Mouse (Mus musculus) forebrain, embryonic 15.5 days (tissue): ENCODE results near the gene Rras. TPM values are rescaled to one million over a fixed set of nuclear protein-coding genes. Genes with fewer than 3 reads are reported as not detected.

Source experiments
- ATAC-seq: fragments of 200-750 bp; cut with Nextera tagmentation; replicated peaks from 2 replicates; pipeline ENCODE4 v1.8.0; 2017; ENCODE audit warnings: mild to moderate bottlenecking, moderate TSS enrichment, moderate library complexity
- H3K27ac ChIP-seq: fragments of 300-500 bp; sonication (generic); replicated peaks from 2 replicates; pipeline ENCODE4 v1.5.1; 2015; ENCODE audit warnings: mild to moderate bottlenecking, inconsistent platforms
- H3K27me3 ChIP-seq: fragments of 300-500 bp; sonication (generic); 2 replicates; pipeline ENCODE4 v1.6.1; 2015; ENCODE audit warnings: inconsistent platforms
- H3K36me3 ChIP-seq: fragments of 300-500 bp; sonication (generic); 2 replicates; pipeline ENCODE4 v1.6.1; 2015; ENCODE audit warnings: mild to moderate bottlenecking, inconsistent platforms
- H3K4me1 ChIP-seq: fragments of 300-500 bp; sonication (generic); 2 replicates; pipeline ENCODE4 v1.6.1; 2015; ENCODE audit warnings: inconsistent platforms
- H3K4me2 ChIP-seq: fragments of 300-500 bp; sonication (generic); replicated peaks from 2 replicates; pipeline ENCODE4 v1.6.1; 2015; ENCODE audit warnings: mild to moderate bottlenecking, inconsistent platforms
- H3K4me3 ChIP-seq: fragments of 300-500 bp; sonication (generic); 2 replicates; pipeline ENCODE4 v1.5.1; 2015; ENCODE audit warnings: mild to moderate bottlenecking, inconsistent platforms
- H3K9ac ChIP-seq: fragments of 300-500 bp; sonication (generic); replicated peaks from 2 replicates; pipeline ENCODE4 v1.6.1; 2015; ENCODE audit warnings: mild to moderate bottlenecking, inconsistent platforms
- H3K9me3 ChIP-seq: fragments of 300-500 bp; sonication (generic); 2 replicates; pipeline ENCODE4 v1.6.1; 2016; ENCODE audit warnings: inconsistent platforms
- WGBS: fragments of 180-500 bp; shearing (Covaris S2); methylation state at CpG from one replicate; pipeline ENCODE4 v1.1.7; 2015; ENCODE audit warnings: mixed read lengths; 5-methylcytosine and 5-hydroxymethylcytosine counted together
- polyA plus RNA-seq: library from polyadenylated mRNA; unstranded; fragments of >200 nt; fragmentation: Nextera tagmentation; extraction: Ambion mirVana; gene quantifications from 2 replicates; pipeline ENCODE4 v1.2.1, GENCODE M21; 2015

The Rras gene
- polyA plus RNA-seq, 1 experiment from 2014 or later = 11.5 TPM

- peaks cover 21% of the 10 kb centered on the region for H3K36me3 ChIP-seq
- WGBS = 1% methylated on average over 43 of the region's 45 CpGs
- peak; percentile 1 for ATAC-seq
Observed at GRCm38 (mm10) chr7:44985595-44986191, 32.1 kb upstream of the Rras start.

GRCm38 (mm10) chr7:44986192-44986878 lies 31.4 kb upstream of the Rras start, which contains the start of gene Prmt1:
Prmt1 (minus strand) TSS chr7:44986568.
- peaks cover 18% of the 10 kb centered on the region for H3K36me3 ChIP-seq
- peak within 1 kb of the TSS; percentile 65 for H3K4me3 ChIP-seq
- H3K4me1 ChIP-seq = peaks cover 35% of the 10 kb centered on the region
- peak; percentile 97 for ATAC-seq
- under 1% methylated on average over 42 of the region's 42 CpGs for WGBS
- peak within 1 kb of the TSS; percentile 97 for H3K9ac ChIP-seq
- no peaks in the 10 kb centered on the region for H3K9me3 ChIP-seq
- peak within 1 kb of the TSS; percentile 69 for H3K4me2 ChIP-seq
- peak within 1 kb of the TSS; percentile 95 for H3K27ac ChIP-seq
- H3K27me3 ChIP-seq = no peaks in the 10 kb centered on the region

More at GRCm38 (mm10) chr7:44985595-44986191, 32.1 kb upstream of the Rras start:
- H3K27me3 ChIP-seq = no peaks in the 10 kb centered on the region
- peaks cover 35% of the 10 kb centered on the region for H3K4me1 ChIP-seq
- peak overlapping the region; percentile 60 for H3K4me2 ChIP-seq
- peak overlapping the region; percentile 97 for H3K9ac ChIP-seq
- peak overlapping the region; percentile 93 for H3K27ac ChIP-seq
- peak overlapping the region; percentile 65 for H3K4me3 ChIP-seq
- H3K9me3 ChIP-seq = no peaks in the 10 kb centered on the region

DNA sequence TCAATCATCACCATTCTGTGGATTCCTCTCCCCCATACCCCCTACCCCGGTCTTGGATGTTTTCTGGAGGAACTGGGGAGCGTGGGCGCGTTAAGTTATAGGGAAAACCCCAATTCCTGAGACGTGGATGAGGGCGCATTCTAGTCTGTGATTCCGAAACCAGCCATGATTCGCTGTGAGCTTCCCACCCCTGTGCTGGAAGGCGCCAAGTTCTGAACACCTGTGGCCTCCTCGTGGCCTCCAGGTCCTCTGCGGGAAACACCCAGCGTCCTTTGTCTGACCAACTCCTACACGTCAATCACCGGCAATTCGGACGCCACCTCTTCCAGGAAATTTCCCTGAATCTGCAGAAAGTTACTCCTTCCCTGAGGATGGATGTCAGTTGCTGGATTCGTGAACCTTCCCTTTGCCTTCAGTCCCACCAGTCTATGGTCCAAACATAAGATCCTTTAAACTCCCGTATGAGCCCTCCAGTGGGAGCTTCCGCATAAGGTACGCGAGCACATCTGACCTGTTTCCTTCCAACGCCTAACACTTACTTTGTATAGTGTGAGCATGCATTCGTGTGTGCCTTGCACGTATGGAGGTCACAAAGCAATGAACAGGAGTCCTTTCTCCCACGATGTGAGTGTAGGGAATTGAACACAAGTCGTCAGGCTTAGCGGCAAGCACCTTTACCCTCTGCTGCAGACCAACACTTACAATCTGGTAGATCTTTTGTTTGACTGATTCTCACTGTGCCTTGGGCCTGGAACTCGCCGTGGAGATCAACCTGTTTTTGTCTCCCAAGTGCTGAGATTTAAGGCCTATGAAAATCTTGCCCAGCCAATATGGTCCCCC lies 30.7 kb upstream of the Rras start:
- peak; percentile 21 for ATAC-seq
- H3K9ac ChIP-seq = peak overlapping the region; percentile 67
- WGBS = under 1% methylated on average over 29 of the region's 29 CpGs
- H3K36me3 ChIP-seq = peaks cover 10% of the 10 kb centered on the region
- H3K4me1 ChIP-seq = peaks cover 35% of the 10 kb centered on the region
- H3K27me3 ChIP-seq = no peaks in the 10 kb centered on the region
- H3K4me3 ChIP-seq = peak overlapping the region; percentile 65
- H3K4me2 ChIP-seq = peak overlapping the region; percentile 69
- H3K9me3 ChIP-seq = no peaks in the 10 kb centered on the region
- peak overlapping the region; percentile 95 for H3K27ac ChIP-seq

DNA sequence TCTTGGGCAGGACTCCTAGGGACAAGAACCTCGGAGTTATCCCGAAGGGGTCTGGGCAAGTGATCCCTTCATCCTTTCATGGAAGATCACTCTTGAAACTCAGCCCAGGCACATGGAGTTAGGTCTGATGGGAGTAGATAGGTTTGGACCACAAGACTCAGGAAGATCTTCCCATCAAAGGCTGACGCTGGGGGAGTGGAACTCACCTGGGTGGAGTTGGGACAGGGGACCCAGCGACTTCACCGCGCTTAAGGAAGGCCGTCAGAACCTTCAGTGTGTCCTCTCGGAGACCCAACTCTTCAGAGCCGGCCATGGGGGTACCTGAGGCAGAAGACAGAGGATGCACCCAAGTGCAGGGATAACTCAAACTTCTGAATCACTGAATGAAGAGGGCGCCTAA lies 21.1 kb upstream of the Rras start:
- 11% methylated on average over 10 of the region's 10 CpGs for WGBS
- Histone ChIP-seq H3K27ac (0 out of 2 replicates have a peak overlapping the region, but pooled peaks have one; percentile 4), H3K9me3 (no peaks in the 10 kb centered on the region), H3K36me3 (peaks cover 15% of the 10 kb centered on the region), H3K4me2 (peak overlapping the region; percentile 76), H3K4me1 (peaks cover 26% of the 10 kb centered on the region), H3K4me3 (peak overlapping the region; percentile 63), H3K27me3 (no peaks in the 10 kb centered on the region), H3K9ac (peak overlapping the region; percentile 41)
- ATAC-seq = no peak

DNA sequence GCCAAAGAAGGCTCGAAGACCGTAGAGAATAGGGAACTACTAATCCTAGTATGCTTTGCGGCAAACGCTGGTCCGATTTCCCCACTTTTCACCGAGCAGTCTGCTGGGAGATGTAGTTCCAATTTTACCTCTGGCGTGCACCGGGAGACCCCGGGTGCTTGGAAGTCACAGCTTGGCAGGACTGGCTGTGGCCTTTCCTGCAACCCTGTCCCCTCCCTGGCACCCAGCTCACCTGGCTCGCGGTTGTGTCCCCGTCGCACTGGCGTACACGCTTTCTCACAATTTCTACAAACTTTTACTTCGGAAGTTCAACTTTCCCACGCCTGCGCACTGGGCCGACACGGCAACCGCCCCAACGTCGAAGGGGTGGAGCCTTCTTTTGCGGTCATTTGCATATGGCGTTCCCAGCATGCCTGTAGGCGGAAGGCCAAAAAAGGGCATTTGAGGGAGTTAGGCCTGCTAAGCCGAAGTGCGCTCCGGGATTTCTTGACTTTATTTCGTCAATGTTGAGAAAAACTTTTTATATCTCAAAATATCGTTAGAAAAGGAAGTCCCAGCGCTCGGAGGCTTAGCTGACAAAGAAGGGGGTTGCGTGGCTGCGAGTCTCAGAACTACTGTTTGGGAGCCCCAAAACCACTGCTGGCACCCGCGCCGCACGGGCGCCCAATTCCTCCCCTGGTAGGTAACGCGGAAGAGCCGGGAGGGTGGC lies 20.4 kb upstream of the Rras start, which contains the start of gene Irf3:
Irf3 (plus strand) TSS at position 418 of the 709 bp plus-strand sequence.
- no peaks in the 10 kb centered on the region for H3K9me3 ChIP-seq
- peak within 1 kb of the TSS; percentile 63 for H3K4me3 ChIP-seq
- peaks cover 23% of the 10 kb centered on the region for H3K36me3 ChIP-seq
- under 1% methylated on average over 43 of the region's 43 CpGs for WGBS
- peaks cover 26% of the 10 kb centered on the region for H3K4me1 ChIP-seq
- ATAC-seq = peak; percentile 91
- H3K4me2 ChIP-seq = peak within 1 kb of the TSS; percentile 76
- H3K27ac ChIP-seq = peak within 1 kb of the TSS; percentile 82
- peak within 1 kb of the TSS; percentile 66 for H3K9ac ChIP-seq
- H3K27me3 ChIP-seq = no peaks in the 10 kb centered on the region

- no peak; the same call in 1 of the 2 replicates for ATAC-seq
- Histone ChIP-seq H3K9me3 (no peaks in the 10 kb centered on the region), H3K27me3 (no peaks in the 10 kb centered on the region), H3K4me2 (peak overlapping the region; percentile 76), H3K9ac (peak overlapping the region; percentile 66), H3K4me3 (peak overlapping the region; percentile 63), H3K36me3 (peaks cover 29% of the 10 kb centered on the region), H3K4me1 (peaks cover 26% of the 10 kb centered on the region), H3K27ac (peak overlapping the region; percentile 82)
- WGBS = 4% methylated on average over 15 of the region's 15 CpGs
Observed at GRCm38 (mm10) chr7:44997940-44998428, 19.8 kb upstream of the Rras start.

GRCm38 (mm10) chr7:44998501-44998955 lies 19.2 kb upstream of the Rras start, which contains the start of gene Bcl2l12:
Bcl2l12 (minus strand) TSS chr7:44998712.
- peak within 1 kb of the TSS; percentile 66 for H3K9ac ChIP-seq
- no peaks in the 10 kb centered on the region for H3K27me3 ChIP-seq
- H3K4me3 ChIP-seq = peak within 1 kb of the TSS; percentile 63
- H3K4me2 ChIP-seq = peak within 1 kb of the TSS; percentile 76
- peak within 1 kb of the TSS; percentile 82 for H3K27ac ChIP-seq
- H3K36me3 ChIP-seq = peaks cover 34% of the 10 kb centered on the region
- WGBS = 3% methylated on average over 18 of the region's 18 CpGs
- ATAC-seq = no peak
- peaks cover 26% of the 10 kb centered on the region for H3K4me1 ChIP-seq
- no peaks in the 10 kb centered on the region for H3K9me3 ChIP-seq

- Histone ChIP-seq H3K9me3 (no peaks in the 10 kb centered on the region), H3K27me3 (no peaks in the 10 kb centered on the region), H3K4me2 (no peak overlapping the region), H3K9ac (no peak overlapping the region), H3K36me3 (peaks cover 44% of the 10 kb centered on the region), H3K4me3 (no peak overlapping the region), H3K27ac (no peak overlapping the region), H3K4me1 (peaks cover 26% of the 10 kb centered on the region)
- 88% methylated on average over 11 of the region's 11 CpGs for WGBS
- ATAC-seq = no peak
Observed at GRCm38 (mm10) chr7:44999753-45000152, 18.0 kb upstream of the Rras start.

DNA sequence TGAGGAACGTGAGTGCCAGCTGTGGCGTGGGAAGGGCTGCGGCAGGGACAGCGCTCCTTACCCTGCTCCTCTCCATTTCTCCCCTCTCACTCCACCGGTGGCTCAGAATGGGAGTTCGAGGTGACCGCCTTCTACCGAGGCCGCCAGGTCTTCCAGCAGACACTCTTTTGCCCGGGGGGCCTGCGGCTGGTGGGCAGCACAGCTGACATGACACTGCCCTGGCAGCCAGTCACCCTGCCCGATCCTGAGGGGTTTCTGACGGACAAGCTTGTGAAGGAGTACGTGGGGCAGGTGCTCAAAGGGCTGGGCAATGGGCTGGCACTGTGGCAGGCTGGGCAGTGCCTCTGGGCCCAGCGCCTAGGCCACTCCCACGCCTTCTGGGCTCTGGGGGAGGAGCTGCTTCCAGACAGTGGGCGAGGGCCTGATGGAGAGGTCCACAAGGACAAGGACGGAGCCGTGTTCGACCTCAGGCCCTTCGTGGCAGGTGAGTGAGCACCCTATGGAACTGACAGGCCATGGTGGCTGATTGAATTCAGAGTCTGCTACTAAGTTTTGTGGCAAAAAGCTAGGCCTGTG lies 17.1 kb upstream of the Rras start:
- H3K27me3 ChIP-seq = no peaks in the 10 kb centered on the region
- peaks cover 51% of the 10 kb centered on the region for H3K36me3 ChIP-seq
- no peak for ATAC-seq
- 85% methylated on average over 21 of the region's 21 CpGs for WGBS
- no peak overlapping the region for H3K9ac ChIP-seq
- H3K4me3 ChIP-seq = no peak overlapping the region
- H3K27ac ChIP-seq = no peak overlapping the region
- H3K4me2 ChIP-seq = no peak overlapping the region
- H3K4me1 ChIP-seq = peaks cover 26% of the 10 kb centered on the region
- no peaks in the 10 kb centered on the region for H3K9me3 ChIP-seq

DNA sequence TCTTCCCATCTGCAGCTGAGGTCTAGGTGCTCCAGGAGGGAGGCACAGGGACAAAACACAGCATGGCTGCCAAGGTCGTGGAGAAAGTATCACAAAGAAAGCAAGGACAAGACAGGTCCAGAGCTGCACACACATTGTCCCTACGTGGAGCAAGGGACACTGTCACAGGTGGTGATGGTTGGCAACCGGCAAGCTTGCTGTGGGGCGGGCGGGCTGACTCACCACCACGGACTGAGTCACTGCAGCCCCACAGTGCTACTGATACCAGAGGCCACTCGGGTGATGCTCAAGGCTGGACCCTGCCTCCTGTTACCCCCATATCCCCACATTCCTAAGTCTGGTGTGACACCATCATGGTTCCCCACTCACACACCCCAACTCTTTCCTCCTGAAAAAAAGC lies 15.3 kb upstream of the Rras start:
- Histone ChIP-seq H3K9me3 (no peaks in the 10 kb centered on the region), H3K27me3 (no peaks in the 10 kb centered on the region), H3K4me2 (no peak overlapping the region), H3K9ac (no peak overlapping the region), H3K36me3 (peaks cover 69% of the 10 kb centered on the region), H3K4me3 (no peak overlapping the region), H3K27ac (no peak overlapping the region), H3K4me1 (peaks cover 16% of the 10 kb centered on the region)
- no peak for ATAC-seq
- 92% methylated on average over 7 of the region's 7 CpGs for WGBS

DNA sequence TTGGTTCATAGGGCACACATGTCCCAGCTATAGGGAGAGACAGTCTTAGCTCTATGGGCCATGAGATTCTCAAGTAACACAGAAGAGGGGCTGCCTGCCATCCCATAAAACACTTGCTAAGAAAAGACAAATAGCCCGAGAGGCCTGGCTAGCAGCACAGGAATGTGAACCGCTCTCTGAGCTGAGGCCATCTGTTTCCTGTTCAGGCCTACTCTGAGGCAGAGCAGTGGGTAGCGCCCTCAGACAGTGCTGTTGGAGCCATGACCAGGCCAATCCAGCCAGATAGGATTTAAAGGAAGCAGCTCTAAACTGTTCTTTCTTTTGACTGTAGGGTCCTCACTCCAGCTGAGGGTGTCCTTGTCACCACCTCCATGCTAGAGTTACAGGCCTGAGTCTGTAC lies 13.2 kb upstream of the Rras start:
- no peak for ATAC-seq
- H3K9ac ChIP-seq = no peak overlapping the region
- no peak overlapping the region for H3K27ac ChIP-seq
- H3K9me3 ChIP-seq = no peaks in the 10 kb centered on the region
- H3K27me3 ChIP-seq = no peaks in the 10 kb centered on the region
- peaks cover 90% of the 10 kb centered on the region for H3K36me3 ChIP-seq
- no peak overlapping the region for H3K4me2 ChIP-seq
- H3K4me3 ChIP-seq = no peak overlapping the region
- 91% methylated on average over 3 of the region's 3 CpGs for WGBS
- no peaks in the 10 kb centered on the region for H3K4me1 ChIP-seq
